Mouse (Mus musculus) embryonic facial prominence, embryonic 14.5 days (tissue): Measurements from ENCODE around the gene Dot1l. TPM values are rescaled to one million over a fixed set of nuclear protein-coding genes. Genes with fewer than 3 reads are reported as not detected.
A peak's percentile ranks its signal among the peaks of the same experiment; 100 is the strongest.

ENCODE experiments used
- ATAC-seq: fragments of 200-750 bp; cut with Nextera tagmentation; 2 replicates; pipeline ENCODE4 v1.8.0; 2017; ENCODE audit warnings: low read depth, moderate number of reproducible peaks, moderate TSS enrichment
- DNase-seq: peaks from one replicate; pipeline ENCODE4 v3.0.0-alpha.2; 2015; ENCODE audit warnings: low spot score
- H3K27ac ChIP-seq: fragments of 300-500 bp; sonication (generic); replicated peaks from 2 replicates; pipeline ENCODE4 v1.5.1; 2014; ENCODE audit warnings: low read depth, mild to moderate bottlenecking, low read length, moderate library complexity
- H3K27me3 ChIP-seq: fragments of 300-500 bp; sonication (generic); replicated peaks from 2 replicates; pipeline ENCODE4 v1.6.1; 2014; ENCODE audit warnings: low read length; ENCODE audit not compliant: control insufficient read depth, insufficient read depth
- H3K36me3 ChIP-seq: fragments of 300-500 bp; sonication (generic); 2 replicates; pipeline ENCODE4 v1.6.1; 2014; ENCODE audit warnings: low read length, mixed read lengths; ENCODE audit not compliant: control insufficient read depth, insufficient read depth
- H3K4me1 ChIP-seq: fragments of 300-500 bp; sonication (generic); 2 replicates; pipeline ENCODE4 v1.6.1; 2014; ENCODE audit warnings: antibody characterized with exemption, low read length; ENCODE audit not compliant: control insufficient read depth, insufficient read depth
- H3K4me2 ChIP-seq: fragments of 300-500 bp; sonication (generic); 2 replicates; pipeline ENCODE4 v1.6.1; 2014; ENCODE audit warnings: low read depth, mild to moderate bottlenecking, low read length, moderate library complexity, mixed read lengths
- H3K4me3 ChIP-seq: fragments of 300-500 bp; sonication (generic); 2 replicates; pipeline ENCODE4 v1.5.1; 2014; ENCODE audit warnings: low read depth, mild to moderate bottlenecking, low read length
- H3K9ac ChIP-seq: fragments of 300-500 bp; sonication (generic); 2 replicates; pipeline ENCODE4 v1.6.1; 2014; ENCODE audit warnings: low read depth, mild to moderate bottlenecking, low read length, moderate library complexity, mixed read lengths
- H3K9me3 ChIP-seq: fragments of 300-500 bp; sonication (generic); 2 replicates; pipeline ENCODE4 v1.6.1; 2016; ENCODE audit warnings: low read length; ENCODE audit not compliant: control insufficient read depth
- WGBS: fragments of 180-500 bp; shearing (Covaris S2); extraction: QIAGEN DNeasy Blood & Tissue Kit; methylation state at CpG from one replicate; pipeline ENCODE4 v1.1.7; 2014; 5-methylcytosine and 5-hydroxymethylcytosine counted together
- polyA plus RNA-seq: library from polyadenylated mRNA; unstranded; fragments of >200 nt; fragmentation: Nextera tagmentation; extraction: Ambion mirVana; gene quantifications from 2 replicates; pipeline ENCODE4 v1.2.1, GENCODE M21; 2014

Dot1l gene
- polyA plus RNA-seq, 1 experiment from 2014 or later: 21.5 TPM

DNA sequence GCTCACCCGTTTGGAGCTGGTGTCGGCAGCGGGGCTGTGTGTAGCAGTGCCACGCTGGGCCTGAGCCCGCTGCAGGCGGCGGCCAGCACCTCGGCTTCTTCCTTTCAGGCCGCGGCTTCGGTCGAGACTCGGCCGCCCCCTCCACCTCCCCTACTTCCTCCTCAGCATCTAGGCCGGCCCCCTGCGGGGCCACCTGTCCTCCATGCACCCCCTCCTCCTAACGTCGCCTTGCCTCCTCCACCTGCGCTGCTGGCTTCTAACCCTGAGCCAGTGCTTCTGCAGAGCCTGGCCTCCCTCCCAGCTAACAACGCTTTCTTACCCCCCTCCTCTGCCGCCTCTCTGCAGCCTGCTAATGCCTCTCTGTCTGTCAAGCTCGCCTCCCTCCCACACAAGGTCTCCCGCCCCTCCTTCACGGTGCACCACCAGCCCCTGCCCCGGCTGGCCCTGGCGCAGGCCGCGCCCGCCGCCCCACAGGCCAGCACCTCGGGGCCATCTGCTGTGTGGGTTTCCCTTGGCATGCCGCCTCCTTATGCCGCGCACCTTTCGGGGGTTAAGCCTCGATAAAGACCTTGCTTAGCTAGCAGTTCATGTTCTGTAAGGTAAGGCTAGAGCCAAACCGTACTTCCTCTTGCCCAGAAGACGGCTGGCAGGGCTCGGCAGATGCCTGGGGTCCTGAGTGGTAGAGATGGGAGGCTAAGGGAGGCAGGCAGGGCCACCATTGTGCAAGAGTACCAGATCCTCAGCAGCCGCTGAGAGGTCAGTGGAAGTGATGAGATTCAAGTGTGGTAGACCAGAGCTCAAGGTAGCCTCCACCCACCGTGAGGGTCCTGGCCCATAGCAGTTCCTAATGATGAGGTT lies 37.4 kb downstream of the Dot1l start:
- no peak overlapping the region for H3K27ac ChIP-seq
- no peaks in the 10 kb centered on the region for H3K27me3 ChIP-seq
- DNase-seq: no peak
- 67% methylated on average over 37 of the region's 41 CpGs for WGBS
- peaks cover 9% of the 10 kb centered on the region for H3K4me1 ChIP-seq
- H3K36me3 ChIP-seq: peaks cover 96% of the 10 kb centered on the region
- no peak for ATAC-seq
- no peak overlapping the region for H3K9ac ChIP-seq
- no peak overlapping the region for H3K4me3 ChIP-seq
- H3K4me2 ChIP-seq: no peak overlapping the region
- H3K9me3 ChIP-seq: no peaks in the 10 kb centered on the region

GRCm38 (mm10) chr10:80793033-80793784 lies 38.2 kb downstream of the Dot1l start:
- Histone ChIP-seq H3K27ac (no peak overlapping the region), H3K4me1 (peaks cover 9% of the 10 kb centered on the region), H3K4me3 (no peak overlapping the region), H3K36me3 (peaks cover 88% of the 10 kb centered on the region), H3K9ac (no peak overlapping the region), H3K27me3 (no peaks in the 10 kb centered on the region), H3K4me2 (no peak overlapping the region), H3K9me3 (no peaks in the 10 kb centered on the region)
- DNase-seq (no peak), ATAC-seq (no peak)
- WGBS: 89% methylated on average over 13 of the region's 13 CpGs

GRCm38 (mm10) chr10:80793803-80794202 lies 38.8 kb downstream of the Dot1l start:
- Histone ChIP-seq H3K9ac (no peak overlapping the region), H3K27me3 (no peaks in the 10 kb centered on the region), H3K4me2 (no peak overlapping the region), H3K36me3 (peaks cover 83% of the 10 kb centered on the region), H3K4me3 (no peak overlapping the region), H3K9me3 (no peaks in the 10 kb centered on the region), H3K4me1 (peaks cover 9% of the 10 kb centered on the region), H3K27ac (no peak overlapping the region)
- DNase-seq: no peak
- no peak for ATAC-seq
- 85% methylated on average over 4 of the region's 4 CpGs for WGBS

DNA sequence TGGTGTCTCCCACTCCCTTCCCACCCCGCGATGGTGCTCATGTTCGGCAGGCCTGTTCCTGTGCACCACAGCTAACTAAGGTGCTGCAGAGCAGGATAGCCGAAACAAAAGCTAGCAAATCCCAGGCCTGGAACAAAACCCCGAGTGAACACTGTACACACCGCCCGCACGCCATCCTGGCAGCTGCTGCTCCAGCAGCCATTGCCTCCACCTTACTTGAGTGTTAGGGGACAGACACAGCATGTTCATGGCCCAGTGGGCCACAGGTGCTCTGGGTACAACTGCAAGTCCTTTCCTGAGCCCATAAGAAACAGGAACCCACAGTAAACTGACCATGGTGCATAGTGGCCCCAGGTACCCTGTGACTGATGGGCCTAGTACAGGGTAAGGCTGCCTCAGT lies 39.7 kb downstream of the Dot1l start:
- Histone ChIP-seq H3K4me2 (no peak overlapping the region), H3K27ac (no peak overlapping the region), H3K36me3 (peaks cover 73% of the 10 kb centered on the region), H3K9me3 (no peaks in the 10 kb centered on the region), H3K4me3 (no peak overlapping the region), H3K27me3 (no peaks in the 10 kb centered on the region), H3K4me1 (peaks cover 13% of the 10 kb centered on the region), H3K9ac (no peak overlapping the region)
- WGBS: 87% methylated on average over 8 of the region's 8 CpGs
- ATAC-seq (no peak), DNase-seq (no peak)

DNA sequence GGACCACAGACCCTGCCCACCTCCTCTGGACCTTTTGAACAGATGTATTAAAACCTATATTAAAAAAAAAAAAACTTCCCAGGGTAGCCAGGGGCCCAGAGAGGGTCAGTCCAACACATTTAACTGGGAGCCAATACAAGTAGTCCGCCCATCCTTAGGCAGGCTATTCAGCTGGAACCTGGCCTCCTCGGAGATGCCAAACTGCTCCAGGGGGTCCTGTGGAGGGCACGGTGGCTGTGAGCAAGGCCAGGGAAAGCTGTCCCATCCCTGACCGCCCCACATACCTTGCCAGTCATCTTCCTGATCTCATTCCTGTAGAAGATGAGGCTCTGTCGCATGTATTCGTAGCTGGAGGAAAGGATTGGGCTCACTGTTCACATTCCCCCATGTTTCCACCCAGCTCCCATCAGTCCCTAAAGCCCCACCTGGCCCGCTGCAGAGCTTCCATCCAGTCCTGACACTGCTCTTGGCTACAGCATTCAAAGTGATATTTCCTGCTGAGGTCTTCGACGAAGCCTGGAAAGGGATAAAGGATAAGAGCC lies 41.4 kb downstream of the Dot1l start:
- no peak for ATAC-seq
- Histone ChIP-seq H3K36me3 (peaks cover 70% of the 10 kb centered on the region), H3K27ac (no peak overlapping the region), H3K4me2 (peak overlapping the region; percentile 92), H3K27me3 (no peaks in the 10 kb centered on the region), H3K9ac (peak overlapping the region; percentile 98), H3K4me1 (peaks cover 16% of the 10 kb centered on the region), H3K9me3 (no peaks in the 10 kb centered on the region), H3K4me3 (peak overlapping the region; percentile 83)
- DNase-seq: no peak
- 81% methylated on average over 9 of the region's 9 CpGs for WGBS

DNA sequence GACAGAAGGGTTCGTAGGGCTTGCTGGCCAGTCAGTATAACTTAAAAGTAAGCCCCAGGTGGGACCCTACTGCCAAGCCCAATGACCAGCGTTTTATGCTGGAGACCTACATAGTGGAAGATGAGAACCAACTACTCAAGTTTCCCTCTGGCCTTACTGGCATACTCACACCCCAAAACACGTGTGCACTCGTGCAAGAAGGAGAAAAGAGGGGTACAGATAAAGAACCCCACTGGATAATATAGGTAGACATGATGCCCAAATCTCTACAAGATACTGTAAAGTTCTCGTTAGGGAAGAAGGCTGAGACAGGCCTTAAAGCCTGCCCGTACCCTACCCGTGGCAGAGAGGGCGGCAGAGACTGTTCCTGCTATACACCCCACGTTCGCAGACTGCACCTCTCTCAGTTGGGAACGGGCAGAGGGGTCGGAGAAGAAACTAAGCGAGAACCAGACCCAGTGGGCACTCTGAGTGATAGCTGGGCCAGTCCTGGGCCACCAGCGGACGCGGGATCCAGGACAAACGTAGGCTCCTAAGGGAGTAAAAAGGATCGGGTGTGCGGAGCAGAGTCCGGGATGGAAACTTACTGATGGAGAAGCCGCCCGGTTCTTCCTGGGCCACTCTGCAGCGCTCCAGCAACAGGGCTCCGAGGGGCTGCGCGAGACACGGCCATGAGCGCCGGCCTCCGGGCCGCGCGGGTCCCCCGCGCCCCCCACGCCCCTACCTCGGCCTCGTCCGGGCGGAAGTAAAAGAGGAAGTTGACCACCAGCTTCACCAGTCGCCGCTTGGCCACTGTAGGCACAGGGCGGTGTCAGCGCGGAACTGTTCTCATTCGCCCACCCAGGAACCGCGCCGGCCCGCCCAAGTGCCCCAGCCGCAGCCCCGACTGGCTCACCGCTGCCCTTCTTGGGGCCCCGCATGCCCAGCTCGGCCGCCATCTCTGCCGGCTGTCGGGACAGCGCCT lies 42.5 kb downstream of the Dot1l start:
- H3K36me3 ChIP-seq: peaks cover 70% of the 10 kb centered on the region
- H3K4me3 ChIP-seq: peak overlapping the region; percentile 83
- H3K27ac ChIP-seq: peak overlapping the region; percentile 96
- H3K4me2 ChIP-seq: peak overlapping the region; percentile 92
- peaks cover 16% of the 10 kb centered on the region for H3K4me1 ChIP-seq
- ATAC-seq: peak; percentile 65
- WGBS: 2% methylated on average over 42 of the region's 59 CpGs
- H3K27me3 ChIP-seq: no peaks in the 10 kb centered on the region
- peak; percentile 75 for DNase-seq
- H3K9ac ChIP-seq: peak overlapping the region; percentile 98
- H3K9me3 ChIP-seq: no peaks in the 10 kb centered on the region

GRCm38 (mm10) chr10:80798150-80799006 lies 43.4 kb downstream of the Dot1l start, which contains the start of the genes Sf3a2 and Plekhj1:
TSS of gene Sf3a2 (plus strand) at chr10:80798198.
TSS of gene Plekhj1 (minus strand) at chr10:80798626.
- DNase-seq (peak; percentile 99), ATAC-seq (peak; percentile 95)
- peak within 1 kb of the TSS; percentile 92 for H3K4me2 ChIP-seq
- under 1% methylated on average over 43 of the region's 104 CpGs for WGBS
- H3K27ac ChIP-seq: peak within 1 kb of the TSS; percentile 96
- H3K36me3 ChIP-seq: peaks cover 70% of the 10 kb centered on the region
- peak within 1 kb of the TSS; percentile 83 for H3K4me3 ChIP-seq
- H3K4me1 ChIP-seq: peaks cover 16% of the 10 kb centered on the region
- no peaks in the 10 kb centered on the region for H3K9me3 ChIP-seq
- peak within 1 kb of the TSS; percentile 98 for H3K9ac ChIP-seq
- no peaks in the 10 kb centered on the region for H3K27me3 ChIP-seq
